Mouse (Mus musculus) intestine, embryonic 15.5 days (tissue): ENCODE data around the gene Gcnt4. TPM values are rescaled to one million over a fixed set of nuclear protein-coding genes. Genes with fewer than 3 reads are reported as not detected.

ENCODE experiments used
- ATAC-seq: fragments of 200-750 bp; cut with Nextera tagmentation; 2 replicates; pipeline ENCODE4 v1.8.0; 2017; ENCODE audit warnings: moderate TSS enrichment, moderate library complexity
- H3K27ac ChIP-seq: fragments of 300-500 bp; sonication (generic); 2 replicates; pipeline ENCODE4 v1.5.1; 2015; ENCODE audit warnings: mild to moderate bottlenecking, inconsistent platforms
- H3K27me3 ChIP-seq: fragments of 300-500 bp; sonication (generic); replicated peaks from 2 replicates; pipeline ENCODE4 v1.6.1; 2015; ENCODE audit warnings: inconsistent platforms
- H3K36me3 ChIP-seq: fragments of 300-500 bp; sonication (generic); 2 replicates; pipeline ENCODE4 v1.6.1; 2015; ENCODE audit warnings: inconsistent platforms
- H3K4me1 ChIP-seq: fragments of 300-500 bp; sonication (generic); replicated peaks from 2 replicates; pipeline ENCODE4 v1.6.1; 2015; ENCODE audit warnings: inconsistent platforms
- H3K4me2 ChIP-seq: fragments of 300-500 bp; sonication (generic); replicated peaks from 2 replicates; pipeline ENCODE4 v1.6.1; 2015; ENCODE audit warnings: mild to moderate bottlenecking, inconsistent platforms
- H3K4me3 ChIP-seq: fragments of 300-500 bp; sonication (generic); replicated peaks from 2 replicates; pipeline ENCODE4 v1.5.1; 2015; ENCODE audit warnings: inconsistent platforms
- H3K9ac ChIP-seq: fragments of 300-500 bp; sonication (generic); 2 replicates; pipeline ENCODE4 v1.6.1; 2015; ENCODE audit warnings: inconsistent platforms
- H3K9me3 ChIP-seq: fragments of 300-500 bp; sonication (generic); 2 replicates; pipeline ENCODE4 v1.6.1; 2016; ENCODE audit warnings: inconsistent platforms
- WGBS: fragments of 180-500 bp; shearing (Covaris S2); methylation state at CpG from one replicate; pipeline ENCODE4 v1.1.7; 2015; 5-methylcytosine and 5-hydroxymethylcytosine counted together
- polyA plus RNA-seq: library from polyadenylated mRNA; unstranded; fragments of >200 nt; fragmentation: Nextera tagmentation; extraction: Ambion mirVana; gene quantifications from 2 replicates; pipeline ENCODE4 v1.2.1, GENCODE M21; 2015

Gene Gcnt4
- polyA plus RNA-seq, 1 experiment from 2014 or later = 4.5 TPM

- H3K9ac ChIP-seq = no peak overlapping the region
- no peak overlapping the region for H3K4me3 ChIP-seq
- no peaks in the 10 kb centered on the region for H3K36me3 ChIP-seq
- no peak for ATAC-seq
- no peaks in the 10 kb centered on the region for H3K4me1 ChIP-seq
- no peak overlapping the region for H3K27ac ChIP-seq
- H3K9me3 ChIP-seq = no peaks in the 10 kb centered on the region
- H3K4me2 ChIP-seq = no peak overlapping the region
- H3K27me3 ChIP-seq = no peaks in the 10 kb centered on the region
- WGBS = 76% methylated on average over 9 of the region's 9 CpGs
These were observed 37.1 kb downstream of the Gcnt4 start for GRCm38 (mm10) chr13:96961366-96962157.

DNA sequence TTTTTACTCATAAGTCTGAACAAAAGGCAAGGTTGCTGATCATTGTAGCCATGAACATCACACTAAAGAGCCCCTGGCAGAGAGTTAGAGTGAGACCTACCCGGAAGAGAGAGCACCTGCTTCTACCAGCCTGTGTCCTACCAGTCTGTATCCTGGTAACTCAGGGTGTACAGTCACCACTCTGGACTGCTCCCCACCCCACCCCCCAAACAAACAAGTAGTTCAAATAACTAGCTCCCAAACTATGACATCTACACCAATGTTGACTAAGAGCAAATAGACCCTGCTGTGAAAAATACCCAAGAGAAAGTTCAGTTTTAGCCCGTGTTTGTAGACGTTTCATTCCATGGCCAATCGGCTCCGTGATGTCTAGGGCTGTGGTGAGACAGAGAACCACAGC lies 38.3 kb downstream of the Gcnt4 start:
- H3K36me3 ChIP-seq = no peaks in the 10 kb centered on the region
- H3K27ac ChIP-seq = no peak overlapping the region
- 58% methylated on average over 5 of the region's 5 CpGs for WGBS

GRCm38 (mm10) chr13:96964981-96965380 lies 40.5 kb downstream of the Gcnt4 start:
- Histone ChIP-seq H3K4me2 (no peak overlapping the region), H3K27me3 (no peaks in the 10 kb centered on the region), H3K4me1 (no peaks in the 10 kb centered on the region), H3K9ac (no peak overlapping the region), H3K27ac (no peak overlapping the region), H3K36me3 (no peaks in the 10 kb centered on the region), H3K4me3 (no peak overlapping the region), H3K9me3 (no peaks in the 10 kb centered on the region)
- 85% methylated on average over 7 of the region's 7 CpGs for WGBS
- ATAC-seq = no peak

More for the DNA sequence above, 38.3 kb downstream of the Gcnt4 start:
- H3K4me3 ChIP-seq = no peak overlapping the region
- H3K4me2 ChIP-seq = no peak overlapping the region
- no peaks in the 10 kb centered on the region for H3K9me3 ChIP-seq
- no peak overlapping the region for H3K9ac ChIP-seq
- ATAC-seq = peak; percentile 70
- no peaks in the 10 kb centered on the region for H3K4me1 ChIP-seq
- H3K27me3 ChIP-seq = no peaks in the 10 kb centered on the region

GRCm38 (mm10) chr13:96966210-96967089 lies 42.0 kb downstream of the Gcnt4 start:
- Histone ChIP-seq H3K27ac (no peak overlapping the region), H3K4me3 (no peak overlapping the region), H3K9me3 (no peaks in the 10 kb centered on the region), H3K36me3 (no peaks in the 10 kb centered on the region), H3K27me3 (no peaks in the 10 kb centered on the region), H3K4me2 (no peak overlapping the region), H3K4me1 (no peaks in the 10 kb centered on the region), H3K9ac (no peak overlapping the region)
- WGBS = 71% methylated on average over 15 of the region's 15 CpGs
- no peak for ATAC-seq

DNA sequence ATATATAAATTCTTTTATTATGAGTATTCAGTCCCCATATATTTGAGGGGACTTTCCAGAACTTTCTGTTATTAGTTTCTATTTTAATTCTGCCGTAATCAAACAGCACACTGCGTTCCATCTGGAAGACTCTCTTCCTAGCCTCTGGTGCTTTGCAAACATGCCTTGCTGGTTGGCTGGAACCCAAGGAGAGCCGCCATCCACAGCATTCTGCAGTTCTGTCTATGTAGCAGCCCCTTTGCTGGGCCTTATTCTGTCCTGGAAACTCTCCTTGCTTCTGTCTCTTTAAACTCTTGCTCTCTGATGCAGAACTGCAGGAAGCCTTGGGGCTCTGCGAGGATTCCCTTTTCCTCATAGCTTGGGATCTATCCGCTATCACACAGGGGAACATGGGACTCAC lies 42.6 kb downstream of the Gcnt4 start:
- ATAC-seq = no peak
- H3K9ac ChIP-seq = no peak overlapping the region
- no peak overlapping the region for H3K4me2 ChIP-seq
- H3K9me3 ChIP-seq = no peaks in the 10 kb centered on the region
- H3K4me3 ChIP-seq = no peak overlapping the region
- WGBS = 58% methylated on average over 5 of the region's 5 CpGs
- no peaks in the 10 kb centered on the region for H3K36me3 ChIP-seq
- no peaks in the 10 kb centered on the region for H3K27me3 ChIP-seq
- H3K27ac ChIP-seq = peak overlapping the region; percentile 10; the same call in 1 of the 2 replicates
- H3K4me1 ChIP-seq = no peaks in the 10 kb centered on the region

DNA sequence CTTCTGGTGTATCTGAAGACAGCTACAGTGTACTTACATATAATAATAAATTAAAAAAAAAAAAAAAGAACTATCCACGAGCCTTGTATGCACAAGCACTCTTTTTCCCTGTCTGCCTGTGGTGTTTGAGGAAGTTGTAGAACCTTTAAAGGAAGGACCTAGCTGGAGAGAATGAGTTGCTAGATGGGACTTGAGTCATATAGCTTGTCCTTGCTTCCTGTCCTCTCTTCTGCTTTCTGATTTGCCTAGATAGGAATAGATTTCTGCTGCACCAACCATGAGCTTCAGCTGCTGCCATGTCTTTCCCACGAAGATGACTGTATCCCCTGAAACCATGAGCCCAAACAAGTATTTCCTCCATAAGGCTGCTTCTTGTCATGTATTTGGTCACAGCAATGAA lies 43.3 kb downstream of the Gcnt4 start:
- Histone ChIP-seq H3K4me3 (no peak overlapping the region), H3K36me3 (no peaks in the 10 kb centered on the region), H3K4me2 (no peak overlapping the region), H3K27me3 (no peaks in the 10 kb centered on the region), H3K4me1 (no peaks in the 10 kb centered on the region), H3K27ac (no peak overlapping the region), H3K9ac (no peak overlapping the region), H3K9me3 (no peaks in the 10 kb centered on the region)
- ATAC-seq = no peak
- WGBS = 81% methylated on average over 2 of the region's 2 CpGs

DNA sequence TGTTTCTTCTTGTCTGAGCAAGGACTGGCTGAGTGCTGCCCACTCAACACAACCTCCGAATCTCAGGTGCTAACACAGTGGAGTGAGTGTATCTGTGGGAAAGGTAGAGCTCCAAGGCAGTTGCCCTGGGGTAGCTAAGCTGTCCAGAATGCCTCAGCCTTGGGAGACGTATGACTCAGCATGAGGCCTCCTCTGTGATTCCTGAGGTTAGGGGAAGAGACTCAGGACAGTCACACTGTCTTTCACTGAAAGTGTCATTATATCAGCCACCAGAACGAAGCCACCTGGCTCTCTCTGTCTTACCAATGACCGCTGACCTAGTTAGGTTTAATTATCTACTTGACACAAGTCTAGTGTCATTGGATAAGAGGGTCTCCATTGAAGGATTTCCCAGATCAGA lies 46.6 kb downstream of the Gcnt4 start:
- H3K27ac ChIP-seq = no peak overlapping the region
- no peaks in the 10 kb centered on the region for H3K4me1 ChIP-seq
- WGBS = 95% methylated on average over 4 of the region's 4 CpGs

DNA sequence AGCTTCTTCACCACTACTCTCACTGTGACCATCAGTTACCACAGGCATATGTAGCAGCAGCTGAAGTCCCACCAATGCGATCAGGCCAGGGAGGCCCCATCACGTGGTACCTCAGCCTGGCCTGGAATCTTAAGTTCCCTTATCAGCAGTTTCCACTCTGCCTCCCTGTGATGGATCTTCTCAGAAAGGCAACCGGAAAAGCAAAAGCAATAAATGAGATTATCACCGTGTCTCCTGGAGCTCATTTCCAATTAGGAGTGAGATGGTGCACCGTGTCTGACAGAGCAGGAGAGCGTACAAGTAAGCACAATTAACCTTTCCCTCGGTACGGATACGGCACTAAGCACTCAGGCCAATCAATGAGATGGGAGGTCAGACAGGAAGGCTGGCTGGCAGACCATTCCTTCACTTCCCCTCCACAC lies 47.4 kb downstream of the Gcnt4 start:
- Histone ChIP-seq H3K27me3 (no peaks in the 10 kb centered on the region), H3K4me2 (no peak overlapping the region), H3K9me3 (no peaks in the 10 kb centered on the region), H3K9ac (no peak overlapping the region), H3K4me1 (no peaks in the 10 kb centered on the region), H3K27ac (no peak overlapping the region), H3K4me3 (no peak overlapping the region), H3K36me3 (no peaks in the 10 kb centered on the region)
- 49% methylated on average over 9 of the region's 9 CpGs for WGBS
- ATAC-seq = peak; percentile 75

More for the DNA sequence above, 46.6 kb downstream of the Gcnt4 start:
- no peak for ATAC-seq
- Histone ChIP-seq H3K36me3 (no peaks in the 10 kb centered on the region), H3K4me2 (no peak overlapping the region), H3K9me3 (no peaks in the 10 kb centered on the region), H3K27me3 (no peaks in the 10 kb centered on the region), H3K9ac (no peak overlapping the region), H3K4me3 (no peak overlapping the region)

DNA sequence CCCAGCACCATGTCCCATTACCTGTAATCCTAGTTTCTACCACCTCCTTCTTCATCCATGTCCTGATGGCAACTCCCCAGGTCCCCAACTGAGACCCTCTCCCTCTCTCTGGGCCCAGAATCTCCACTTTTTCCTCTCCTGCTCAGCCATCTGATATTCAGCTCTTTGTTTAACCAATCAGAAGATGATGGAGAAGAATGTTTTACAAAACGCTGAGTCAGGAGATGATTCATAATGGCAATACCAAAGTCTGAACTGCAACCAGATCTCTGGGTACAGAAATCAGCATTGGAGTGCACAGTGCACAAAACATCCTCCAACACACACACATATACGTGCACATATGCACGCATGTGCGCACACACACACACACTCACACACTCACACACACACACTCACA lies 48.8 kb downstream of the Gcnt4 start:
- Histone ChIP-seq H3K36me3 (no peaks in the 10 kb centered on the region), H3K4me3 (no peak overlapping the region), H3K27ac (no peak overlapping the region), H3K4me1 (no peaks in the 10 kb centered on the region), H3K4me2 (no peak overlapping the region), H3K9me3 (no peaks in the 10 kb centered on the region), H3K9ac (no peak overlapping the region), H3K27me3 (no peaks in the 10 kb centered on the region)
- 90% methylated on average over 4 of the region's 4 CpGs for WGBS
- no peak for ATAC-seq

GRCm38 (mm10) chr13:96976986-96977595 lies 52.6 kb downstream of the Gcnt4 start:
- WGBS = 85% methylated on average over 6 of the region's 6 CpGs
- Histone ChIP-seq H3K27ac (no peak overlapping the region), H3K4me1 (no peaks in the 10 kb centered on the region), H3K4me3 (no peak overlapping the region), H3K9ac (no peak overlapping the region), H3K4me2 (no peak overlapping the region), H3K27me3 (no peaks in the 10 kb centered on the region), H3K36me3 (no peaks in the 10 kb centered on the region), H3K9me3 (no peaks in the 10 kb centered on the region)
- ATAC-seq = no peak

DNA sequence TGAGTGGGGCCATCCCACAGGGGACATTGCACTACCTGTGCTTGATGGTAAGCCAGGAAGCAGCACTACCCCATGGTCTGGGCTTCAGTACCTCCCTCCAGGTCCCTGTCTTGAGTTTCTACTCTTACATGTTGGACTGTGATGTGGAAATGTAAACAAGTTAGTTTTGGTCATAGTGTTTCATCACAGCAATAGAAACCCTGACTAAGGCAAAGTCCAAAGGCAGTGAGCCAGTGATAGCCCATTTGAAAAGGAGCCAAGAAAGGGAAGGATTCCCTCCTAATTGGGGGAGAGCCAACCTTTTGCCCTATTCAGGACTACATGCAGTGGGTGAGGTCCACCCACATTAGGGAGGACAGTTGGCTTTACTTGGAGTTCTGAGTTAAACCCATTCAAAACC lies 56.1 kb downstream of the Gcnt4 start:
- no peaks in the 10 kb centered on the region for H3K9me3 ChIP-seq
- no peak for ATAC-seq
- H3K4me3 ChIP-seq = no peak overlapping the region
- H3K27ac ChIP-seq = no peak overlapping the region
- no peaks in the 10 kb centered on the region for H3K36me3 ChIP-seq
- no peak overlapping the region for H3K9ac ChIP-seq
- 0 out of 2 replicates have a peak, but pooled peaks cover 7% of the 10 kb centered on the region for H3K4me1 ChIP-seq
- H3K27me3 ChIP-seq = no peaks in the 10 kb centered on the region
- H3K4me2 ChIP-seq = no peak overlapping the region
